Mouse (Mus musculus) liver, adult 2 months (tissue): ENCODE measurements at regions not wholly inside any gene's neighbourhood (a gene's known extent, or its start where the extent isn't known, plus 50 kb on each side); places are given as distances from the start of the nearest gene placed in this dataset.

Source experiments
- DNase-seq: peaks from one replicate; pipeline ENCODE4 v3.0.0-alpha.2; 2011; ENCODE audit warnings: low read depth, low spot score; ENCODE audit errors: extremely low read depth
- H3K27ac ChIP-seq: fragments of 200-500 bp; replicated peaks from 2 replicates; pipeline ENCODE4 v1.5.1; 2012; ENCODE audit warnings: low read depth, mild to moderate bottlenecking, control low read depth, inconsistent platforms, low read length; ENCODE audit not compliant: insufficient read depth
- H3K27me3 ChIP-seq: fragments of 200-500 bp; 2 replicates; pipeline ENCODE4 v1.6.1; 2012; ENCODE audit warnings: mild to moderate bottlenecking, moderate library complexity, low read length, inconsistent platforms; ENCODE audit not compliant: control insufficient read depth, insufficient read depth
- H3K36me3 ChIP-seq: fragments of 200-500 bp; 2 replicates; pipeline ENCODE4 v1.6.1; 2012; ENCODE audit warnings: low read length, inconsistent platforms; ENCODE audit not compliant: control insufficient read depth, insufficient read depth
- H3K4me1 ChIP-seq: fragments of 200-500 bp; 2 replicates; pipeline ENCODE4 v1.6.1; 2011; ENCODE audit warnings: low read length; ENCODE audit not compliant: control insufficient read depth, insufficient read depth
- H3K4me3 ChIP-seq: fragments of 200-500 bp; 2 replicates; pipeline ENCODE4 v1.5.1; 2011; ENCODE audit warnings: low read depth, mild to moderate bottlenecking, control low read depth, low read length, moderate library complexity; ENCODE audit not compliant: insufficient read depth
- H3K79me2 ChIP-seq: fragments of 200-500 bp; 2 replicates; pipeline ENCODE4 v1.6.1; 2012; ENCODE audit warnings: inconsistent platforms, mild to moderate bottlenecking, low read length, moderate library complexity; ENCODE audit not compliant: control insufficient read depth, insufficient read depth
- H3K9ac ChIP-seq: fragments of 200-500 bp; 2 replicates; pipeline ENCODE4 v1.6.1; 2012; ENCODE audit warnings: low read depth, mild to moderate bottlenecking, control low read depth, inconsistent platforms, low read length
- CTCF ChIP-seq: fragments of 200-500 bp; IDR thresholded peaks from 2 replicates; pipeline ENCODE4 v1.5.1; 2011; ENCODE audit warnings: low read depth, low read length, control low read depth
- POLR2A ChIP-seq: fragments of 200-500 bp; IDR thresholded peaks from 2 replicates; pipeline ENCODE4 v1.6.1; 2011; ENCODE audit warnings: low read length, control low read depth; ENCODE audit not compliant: insufficient read depth; ENCODE audit errors: extremely low read depth
- WGBS: fragments of 180-500 bp; shearing (Covaris S2); methylation state at CpG from one replicate; pipeline ENCODE4 v1.1.7; 2018; 5-methylcytosine and 5-hydroxymethylcytosine counted together

GRCm38 (mm10) chr1:78050231-78050630 lies 146.7 kb downstream of the Pax3 start:
- DNase-seq = no peak
- Histone ChIP-seq H3K4me1 (no peaks in the 10 kb centered on the region), H3K4me3 (no peak overlapping the region), H3K27ac (no peak overlapping the region), H3K9ac (no peak overlapping the region), H3K27me3 (no peaks in the 10 kb centered on the region), H3K79me2 (no peaks in the 10 kb centered on the region), H3K36me3 (no peaks in the 10 kb centered on the region)
- TF ChIP-seq POLR2A (no peak), CTCF (no peak)
- 89% methylated on average over 3 of the region's 3 CpGs for WGBS

GRCm38 (mm10) chr1:78032336-78032735 lies 164.6 kb downstream of the Pax3 start:
- H3K36me3 ChIP-seq = no peaks in the 10 kb centered on the region
- no peaks in the 10 kb centered on the region for H3K79me2 ChIP-seq
- H3K4me1 ChIP-seq = no peaks in the 10 kb centered on the region
- H3K9ac ChIP-seq = no peak overlapping the region
- H3K27ac ChIP-seq = no peak overlapping the region
- no peaks in the 10 kb centered on the region for H3K27me3 ChIP-seq
- H3K4me3 ChIP-seq = no peak overlapping the region
- TF ChIP-seq CTCF (no peak), POLR2A (no peak)
- DNase-seq = no peak
- 80% methylated on average over 2 of the region's 2 CpGs for WGBS

- WGBS = 81% methylated on average over 6 of the region's 6 CpGs
- H3K36me3 ChIP-seq = no peaks in the 10 kb centered on the region
- no peaks in the 10 kb centered on the region for H3K4me1 ChIP-seq
- no peaks in the 10 kb centered on the region for H3K27me3 ChIP-seq
- no peak for DNase-seq
- no peaks in the 10 kb centered on the region for H3K79me2 ChIP-seq
- TF ChIP-seq POLR2A = no peak
- no peak for TF ChIP-seq CTCF
- no peak overlapping the region for H3K9ac ChIP-seq
- H3K27ac ChIP-seq = no peak overlapping the region
- no peak overlapping the region for H3K4me3 ChIP-seq
These were observed 175.2 kb downstream of the Pax3 start for GRCm38 (mm10) chr1:78021766-78022165.

GRCm38 (mm10) chr1:78021014-78021413 lies 175.9 kb downstream of the Pax3 start:
- Histone ChIP-seq H3K79me2 (no peaks in the 10 kb centered on the region), H3K4me1 (no peaks in the 10 kb centered on the region), H3K4me3 (no peak overlapping the region), H3K36me3 (no peaks in the 10 kb centered on the region), H3K27ac (no peak overlapping the region), H3K27me3 (no peaks in the 10 kb centered on the region), H3K9ac (no peak overlapping the region)
- DNase-seq = no peak
- WGBS = 82% methylated on average over 6 of the region's 6 CpGs
- TF ChIP-seq CTCF (no peak), POLR2A (no peak)

GRCm38 (mm10) chr1:78017949-78018617 lies 178.9 kb downstream of the Pax3 start:
- Histone ChIP-seq H3K27me3 (no peaks in the 10 kb centered on the region), H3K79me2 (no peaks in the 10 kb centered on the region), H3K27ac (no peak overlapping the region), H3K9ac (no peak overlapping the region), H3K4me1 (no peaks in the 10 kb centered on the region), H3K4me3 (no peak overlapping the region), H3K36me3 (no peaks in the 10 kb centered on the region)
- WGBS = 76% methylated on average over 6 of the region's 6 CpGs
- TF ChIP-seq CTCF = no peak
- DNase-seq = no peak

GRCm38 (mm10) chr1:78016541-78017267 lies 180.2 kb downstream of the Pax3 start:
- Histone ChIP-seq H3K36me3 (no peaks in the 10 kb centered on the region), H3K9ac (no peak overlapping the region), H3K27ac (no peak overlapping the region), H3K4me1 (no peaks in the 10 kb centered on the region), H3K79me2 (no peaks in the 10 kb centered on the region), H3K4me3 (no peak overlapping the region), H3K27me3 (no peaks in the 10 kb centered on the region)
- DNase-seq = no peak
- TF ChIP-seq CTCF = no peak
- no peak for TF ChIP-seq POLR2A
- WGBS = 77% methylated on average over 18 of the region's 18 CpGs
